Mouse (Mus musculus) gastrocnemius, postnatal 4 days (tissue): ENCODE results near the gene Slc35f6. TPM values are rescaled to one million over a fixed set of nuclear protein-coding genes. Genes with fewer than 3 reads are reported as not detected.

ENCODE experiments used
- DNase-seq, 2 experiments: peaks; one replicate each; pipeline ENCODE4 v3.0.0; 2021 to 2022; ENCODE audit warnings: low spot score in 2 of 2, mixed read lengths in 2 of 2
- total RNA-seq, 2 experiments: library from RNA; stranded (reverse); gene quantifications; 2 replicates each; pipeline ENCODE4 v1.2.3; 2021

Gene Slc35f6
- total RNA-seq, 2 experiments from 2014 or later: 15.6 to 15.9 TPM

GRCm38 (mm10) chr5:30620567-30620966 is 27.2 kb upstream of the Slc35f6 start:
- DNase-seq: no peak

- no peak for DNase-seq
Measured at GRCm38 (mm10) chr5:30621211-30621790, 26.4 kb upstream of the Slc35f6 start.

- DNase-seq: no peak
Measured at GRCm38 (mm10) chr5:30621844-30622176, 25.9 kb upstream of the Slc35f6 start.

DNA sequence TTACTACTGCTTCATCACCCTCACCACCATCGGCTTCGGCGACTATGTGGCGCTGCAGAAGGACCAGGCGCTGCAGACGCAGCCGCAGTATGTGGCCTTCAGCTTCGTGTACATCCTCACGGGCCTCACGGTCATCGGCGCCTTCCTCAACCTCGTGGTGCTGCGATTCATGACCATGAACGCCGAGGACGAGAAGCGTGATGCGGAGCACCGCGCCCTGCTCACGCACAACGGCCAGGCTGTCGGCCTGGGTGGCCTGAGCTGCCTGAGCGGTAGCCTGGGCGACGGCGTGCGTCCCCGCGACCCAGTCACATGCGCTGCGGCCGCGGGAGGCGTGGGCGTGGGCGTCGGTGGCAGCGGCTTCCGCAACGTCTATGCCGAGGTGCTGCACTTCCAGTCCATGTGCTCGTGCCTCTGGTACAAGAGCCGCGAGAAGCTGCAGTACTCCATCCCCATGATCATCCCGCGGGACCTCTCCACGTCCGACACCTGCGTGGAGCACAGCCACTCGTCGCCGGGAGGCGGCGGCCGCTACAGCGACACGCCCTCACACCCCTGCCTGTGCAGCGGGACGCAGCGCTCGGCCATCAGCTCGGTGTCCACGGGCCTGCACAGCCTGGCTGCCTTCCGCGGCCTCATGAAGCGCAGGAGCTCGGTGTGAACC is 25.4 kb upstream of the Slc35f6 start:
- DNase-seq: peak in 1 of 2 experiments; percentile 21

DNA sequence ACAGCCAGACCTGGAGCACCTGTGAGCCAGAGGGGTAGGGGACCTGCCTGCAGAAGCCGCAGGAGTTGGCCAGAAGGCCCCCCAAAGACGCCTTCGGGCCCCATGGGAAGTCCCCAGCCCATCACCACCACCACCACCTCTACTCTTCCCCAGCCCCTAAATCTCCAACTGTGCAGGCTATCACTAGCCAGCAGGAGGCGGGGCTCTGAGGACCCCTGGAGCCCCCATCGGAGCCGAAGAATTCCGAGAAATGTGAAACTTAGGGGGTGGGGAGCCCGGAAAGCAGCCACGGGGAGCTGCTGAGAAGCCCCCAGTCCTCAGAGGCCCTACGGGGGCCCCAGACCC is 24.9 kb upstream of the Slc35f6 start:
- DNase-seq: no peak

DNA sequence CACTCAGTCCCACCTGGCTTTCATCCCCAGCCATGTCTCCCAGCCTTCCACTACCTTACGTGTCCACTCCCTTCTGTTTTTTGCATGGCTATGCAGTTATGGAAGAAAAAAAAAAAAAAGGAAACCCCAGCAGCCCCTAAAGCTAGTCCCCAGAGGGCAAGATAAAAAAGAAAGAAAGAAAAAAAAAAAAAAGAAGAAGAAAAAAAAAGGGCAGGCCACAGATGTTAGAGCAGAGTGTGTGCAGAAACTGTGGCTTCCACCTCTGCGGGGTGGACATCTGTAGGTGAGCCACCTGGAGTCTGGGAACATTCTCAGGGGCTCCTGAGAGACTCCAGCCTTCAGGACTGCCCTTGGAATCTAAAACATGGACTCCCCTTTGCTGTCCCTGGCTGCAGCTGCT is 24.4 kb upstream of the Slc35f6 start:
- DNase-seq: no peak

DNA sequence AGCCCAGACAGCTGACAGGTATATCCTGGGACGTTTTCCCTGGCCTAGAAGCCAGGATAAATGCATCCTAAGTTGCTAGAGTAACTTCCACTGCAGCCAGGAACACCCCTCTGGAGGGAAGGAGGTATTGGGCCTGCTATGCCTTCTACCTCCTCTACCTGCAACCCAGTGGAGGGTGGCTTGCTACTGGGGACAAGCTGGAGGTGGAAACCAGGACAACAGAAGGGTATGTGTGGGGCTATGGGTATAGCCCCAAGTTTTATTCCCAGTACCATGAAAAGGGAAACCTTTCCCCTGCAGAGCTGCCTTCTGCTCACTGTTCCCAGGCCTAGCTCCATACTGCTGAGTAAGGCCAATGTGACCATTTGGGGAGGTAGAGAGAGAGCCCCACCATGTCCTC is 23.4 kb upstream of the Slc35f6 start:
- DNase-seq: no peak

DNA sequence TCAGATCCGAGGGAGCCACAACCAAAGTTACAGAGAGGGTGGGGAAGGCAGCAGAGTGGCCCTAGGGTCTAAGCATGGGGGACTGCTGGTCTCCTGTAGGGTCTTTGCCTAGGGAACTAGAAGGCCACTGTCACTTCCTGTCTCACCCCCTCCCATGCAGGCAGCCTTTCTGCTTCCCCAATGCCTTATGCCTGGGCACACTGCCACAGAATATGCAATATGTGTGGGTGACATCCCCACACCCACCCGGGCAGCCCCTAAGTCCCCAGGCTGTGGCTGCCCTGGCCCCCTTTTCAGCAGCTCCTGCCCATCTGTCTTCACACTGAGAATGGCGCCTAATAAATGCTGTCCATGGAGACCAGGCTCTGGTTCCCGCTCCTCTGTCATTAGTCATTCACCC is 22.8 kb upstream of the Slc35f6 start:
- no peak for DNase-seq

DNA sequence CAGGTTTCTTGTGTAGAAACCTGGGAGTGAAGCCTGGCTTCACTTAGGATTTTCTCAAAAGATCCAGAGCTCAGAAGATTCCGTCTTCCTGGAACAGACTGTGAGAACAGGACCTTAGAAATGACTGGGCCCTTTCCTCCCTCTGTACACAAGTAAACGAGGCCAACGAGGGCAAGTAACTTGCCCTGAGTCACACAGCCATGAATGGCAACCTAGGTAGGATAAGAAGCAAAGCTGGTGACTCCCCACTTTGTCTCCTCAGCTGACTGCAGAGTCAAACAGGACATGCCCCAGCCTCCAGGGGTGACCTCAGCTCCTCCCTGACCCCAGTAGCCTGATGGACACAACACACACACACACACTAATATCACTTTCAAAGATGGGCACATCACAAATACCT is 22.4 kb upstream of the Slc35f6 start:
- no peak for DNase-seq

DNA sequence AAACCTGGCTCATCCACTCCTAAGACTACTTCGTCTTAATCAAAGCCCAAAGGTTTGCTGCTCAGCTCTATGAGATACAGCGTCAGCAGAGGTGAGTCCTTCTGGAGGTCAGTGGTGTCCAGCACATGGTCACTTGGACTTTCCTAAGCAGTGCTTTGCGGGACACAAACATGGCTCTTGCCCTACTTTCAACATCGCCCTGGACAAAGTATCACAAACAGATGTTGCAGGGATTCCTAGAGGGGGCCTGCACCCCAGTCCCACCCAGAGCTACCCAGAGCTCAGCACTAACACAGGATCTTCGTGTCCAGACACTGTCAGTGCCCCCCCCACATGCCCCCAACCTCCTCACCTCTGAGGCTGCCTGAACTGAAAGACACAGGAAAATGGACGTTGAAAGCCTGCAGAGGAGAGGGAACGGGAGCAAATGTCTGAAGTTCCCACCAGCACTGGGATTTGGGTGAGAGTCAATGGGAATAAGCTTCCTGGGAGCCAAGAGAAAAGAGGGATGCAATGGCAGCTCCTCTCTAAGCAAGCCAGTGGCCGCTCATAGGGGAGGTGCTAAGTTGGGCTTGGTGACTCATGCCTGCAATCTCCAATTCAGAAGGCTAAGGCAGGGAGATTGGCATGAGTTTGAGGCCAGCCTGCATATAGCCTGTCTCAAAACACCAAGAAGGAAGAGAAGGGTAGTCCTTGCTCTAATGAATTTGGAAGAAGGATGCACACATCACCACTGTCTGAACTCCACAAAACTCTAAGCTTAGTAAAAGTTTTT is 21.2 kb upstream of the Slc35f6 start:
- DNase-seq: no peak

DNA sequence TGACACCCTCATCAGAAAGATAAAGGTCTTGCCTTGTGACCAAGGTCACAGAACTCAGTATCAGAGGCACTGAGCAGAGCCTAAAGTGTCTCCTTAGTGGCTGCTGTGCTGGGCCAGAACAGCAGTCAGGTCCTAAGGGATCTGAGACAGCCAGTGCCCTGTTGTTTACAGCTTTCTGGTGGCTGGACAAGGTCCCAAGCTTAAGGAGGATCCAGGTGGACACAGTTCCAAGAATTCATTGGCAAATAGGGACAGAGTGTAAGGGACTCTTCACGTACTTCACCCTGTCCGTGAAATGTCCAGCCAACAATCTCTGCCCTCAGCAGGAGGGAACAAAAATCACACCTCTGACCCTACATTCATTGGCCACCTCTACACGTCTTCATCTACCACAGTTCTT is 19.2 kb upstream of the Slc35f6 start:
- DNase-seq: no peak

GRCm38 (mm10) chr5:30630401-30630800 is 17.3 kb upstream of the Slc35f6 start:
- no peak for DNase-seq

- DNase-seq: no peak
Measured at GRCm38 (mm10) chr5:30632134-30632533, 15.6 kb upstream of the Slc35f6 start.

DNA sequence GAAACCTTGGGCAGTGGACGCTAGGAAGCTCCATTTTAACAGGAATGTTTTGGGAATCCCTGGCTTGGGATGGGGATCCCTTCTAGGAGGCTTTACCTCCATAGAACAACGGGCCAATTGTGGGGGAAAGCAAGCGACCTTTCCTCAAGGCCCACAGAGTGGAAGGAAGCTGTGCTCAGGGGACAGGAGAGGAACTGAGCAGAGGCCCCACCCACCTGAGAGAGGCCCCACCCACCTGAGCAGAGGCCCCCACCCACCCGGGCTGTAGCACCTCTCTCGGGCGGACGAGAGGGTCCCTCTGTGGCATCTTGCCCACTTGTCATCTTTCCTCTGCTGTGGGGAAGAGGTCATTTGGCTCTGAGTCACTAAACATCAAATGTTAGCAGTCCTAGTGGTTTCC is 10.7 kb upstream of the Slc35f6 start:
- DNase-seq: no peak

DNA sequence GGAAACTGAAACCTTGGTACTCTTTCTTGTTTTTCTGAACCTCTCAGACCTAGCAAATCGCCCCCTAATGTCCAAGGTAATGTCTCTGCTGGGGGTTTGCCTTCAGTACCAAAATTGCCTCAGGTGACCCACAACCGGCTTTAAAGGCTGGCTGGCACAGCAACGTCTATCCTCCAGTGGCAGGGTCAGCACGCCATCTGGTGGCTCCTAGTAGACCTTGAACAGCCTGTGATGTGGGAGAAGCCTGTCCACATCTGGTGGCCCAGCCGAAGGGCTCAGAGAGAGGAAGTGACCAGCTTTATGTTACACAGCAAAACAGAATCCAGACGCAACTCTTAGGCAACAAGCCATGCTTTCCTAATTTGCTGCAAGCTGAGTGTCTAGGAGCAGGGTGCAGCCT is 9.7 kb upstream of the Slc35f6 start:
- DNase-seq: peak; percentile 48 to 70

- DNase-seq: no peak
Measured at GRCm38 (mm10) chr5:30643477-30644179, 4.1 kb upstream of the Slc35f6 start.

- DNase-seq: no peak
Measured at GRCm38 (mm10) chr5:30646036-30646435, 1.7 kb upstream of the Slc35f6 start.

DNA sequence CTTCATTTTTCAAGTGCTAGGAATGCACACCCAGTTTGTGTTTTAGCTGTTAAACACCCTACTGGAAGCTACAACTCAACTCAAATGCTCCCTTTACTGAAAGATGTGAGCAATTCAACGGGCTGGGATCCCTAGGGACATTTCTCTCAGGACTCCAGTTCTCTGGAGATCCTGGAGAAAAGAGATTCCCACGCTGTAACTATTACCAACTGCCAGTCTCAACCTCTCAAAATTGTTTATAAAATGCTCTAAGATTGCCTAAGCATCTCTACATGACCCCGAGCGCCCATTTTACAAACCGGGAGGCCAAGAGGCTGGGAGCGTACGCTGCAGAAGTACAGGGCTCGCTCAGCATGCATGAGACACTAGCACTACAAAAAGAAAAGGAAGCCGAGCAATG is 337 bp upstream of the Slc35f6 start:
- no peak for DNase-seq

DNA sequence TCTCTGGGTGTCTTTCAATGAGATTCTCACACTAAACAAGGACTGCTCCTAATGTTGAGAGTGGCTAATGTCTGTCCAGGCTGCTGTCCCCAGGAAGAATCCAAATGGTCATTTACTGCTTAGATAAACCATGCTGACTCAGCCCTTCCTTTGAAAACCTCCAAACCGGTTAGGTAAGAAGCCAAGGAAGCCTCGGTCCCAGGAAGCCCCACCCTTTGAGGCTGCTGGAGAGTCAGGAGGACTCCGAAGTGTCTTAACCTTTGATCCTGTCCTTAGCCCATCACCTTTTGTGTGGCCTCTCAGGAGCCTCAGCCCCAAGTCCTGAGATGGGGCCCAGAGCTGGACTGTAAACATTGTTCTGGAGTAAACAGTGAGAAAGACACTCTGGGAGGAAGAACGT is 1.8 kb downstream of the Slc35f6 start:
- no peak for DNase-seq

DNA sequence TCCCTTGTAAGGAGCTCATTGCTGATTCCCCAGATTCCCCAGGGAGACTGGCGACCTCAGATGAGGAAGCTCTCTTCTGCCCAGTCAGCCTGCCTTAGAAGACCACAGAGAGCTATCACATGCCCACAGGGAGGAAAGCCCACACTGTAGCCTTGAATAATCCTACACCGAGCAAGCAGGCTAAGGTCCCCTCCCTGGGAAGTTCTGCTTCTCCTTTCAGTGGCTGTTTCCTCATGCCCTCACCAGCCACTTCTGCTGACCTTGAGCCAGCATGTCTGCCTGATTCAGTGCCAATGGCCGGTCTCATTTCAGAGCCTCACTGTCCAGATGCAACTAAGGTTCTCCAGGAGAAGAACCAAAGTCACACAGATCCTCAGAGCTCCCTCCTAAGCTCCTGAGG is 3.0 kb downstream of the Slc35f6 start:
- no peak for DNase-seq

- no peak for DNase-seq
Measured at GRCm38 (mm10) chr5:30651554-30651953, 3.8 kb downstream of the Slc35f6 start.

DNA sequence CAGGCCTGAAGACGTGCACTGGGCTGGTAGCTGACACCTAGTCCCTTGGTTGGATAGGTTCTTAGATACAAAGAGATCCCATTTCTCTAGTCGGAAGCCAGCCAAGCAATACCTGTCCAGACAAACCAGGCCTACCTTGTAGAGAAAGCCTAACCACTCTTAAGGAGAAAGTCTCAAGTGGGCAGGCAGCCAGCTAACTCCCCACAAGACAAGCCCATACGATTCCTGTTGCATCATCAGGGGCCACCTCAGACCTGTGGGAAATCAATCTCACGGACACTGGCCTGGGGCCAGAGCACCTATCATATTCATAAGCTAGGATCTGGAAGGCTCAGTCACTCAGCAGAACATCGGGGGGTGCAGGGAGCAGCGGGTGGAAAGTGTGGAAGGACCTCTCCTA is 5.5 kb downstream of the Slc35f6 start:
- DNase-seq: no peak
